Mouse (Mus musculus) adrenal gland, adult 18-20 months (tissue): Measurements from ENCODE around the gene Elk3. TPM values are rescaled to one million over a fixed set of nuclear protein-coding genes. Genes with fewer than 3 reads are reported as not detected.

Experiments
- total RNA-seq, 2 experiments: library from RNA; stranded (reverse); gene quantifications; 1 replicate in 1 of 2; 2 replicates in 1 of 2; pipeline ENCODE4 v1.2.3; 2021

The Elk3 gene
- total RNA-seq, 2 experiments from 2014 or later: 25.7 to 30.1 TPM

Other genes starting within 250 kb of the Elk3 start
- gene Cfap54, start 229.5 kb downstream of the Elk3 start, total RNA-seq: 1 to 10 TPM; 6.2 to 8.4 TPM
- 10 to 100 TPM; 24.6 to 29.4 TPM for gene Cdk17, start 150.3 kb downstream of the Elk3 start, total RNA-seq
- gene Lta4h, start 142.3 kb upstream of the Elk3 start, total RNA-seq: 10 to 100 TPM; 53.0 to 55.9 TPM
- gene Hal, start 177.6 kb upstream of the Elk3 start, total RNA-seq: under 1 TPM; 0.26 to 0.56 TPM
- not detected for gene Amdhd1, start 228.9 kb upstream of the Elk3 start, total RNA-seq
- gene Ccdc38, start 229.5 kb upstream of the Elk3 start, total RNA-seq: not detected